Comparison of ENCODE assay signal across 7 mouse cellular contexts in genomic region chr13:92733252-92733651, GRCm38 (mm10).
A peak's percentile ranks its signal among the peaks of the same experiment; 100 is the strongest.
DNase-seq lines count a peak whose midpoint lies in the region; ATAC-seq and TF ChIP-seq lines count a peak whose summit lies in the region.

No protein-coding gene starts in this region.

- no peaks in the 10 kb centered on the region for H3K9me3 ChIP-seq in MEL (replicated peaks; ENCODE audit: insufficient read depth, low read length)

- TF ChIP-seq RAD21 in MEL (IDR thresholded peaks at IDR 0.05; ENCODE audit: low read depth, low read length) = peak; percentile 27

- 6% methylated on average over 9 of the region's 9 CpGs for WGBS in cerebellum, adult 2 months

- no peaks in the 10 kb centered on the region; a peak in 1 of 4 replicates for H3K36me3 ChIP-seq in MEL (ENCODE audit: control insufficient read depth in 1 of 2, insufficient read depth in 2 of 2, low read length in 2 of 2)

- H3K27ac ChIP-seq in MEL (ENCODE audit: control insufficient read depth, low read depth, low read length) = no peak overlapping the region
- H3K27ac ChIP-seq in cerebellum, adult 2 months (ENCODE audit: insufficient read depth, low read length) = no peak overlapping the region
- no peak overlapping the region for H3K27ac ChIP-seq in layer of hippocampus, adult 2 months

- H3K4me3 ChIP-seq in MEL (ENCODE audit: control insufficient read depth in 1 of 2, insufficient read depth in 1 of 2, low read depth in 2 of 2, low read length in 2 of 2) = peak overlapping the region; percentile 42 to 43; a peak in 3 of 4 replicates
- H3K4me3 ChIP-seq in cerebellum, adult 2 months (replicated peaks; ENCODE audit: insufficient read depth, low read depth, low read length) = peak overlapping the region; percentile 34
- H3K4me3 ChIP-seq in layer of hippocampus, adult 2 months = no peak overlapping the region; the same call in 1 of the 2 replicates

- TF ChIP-seq EP300 in MEL (IDR thresholded peaks at IDR 0.05; ENCODE audit: low read depth in 1 of 2, low read length in 2 of 2) = no peak

- no peak for TF ChIP-seq POLR2A in MEL (IDR thresholded peaks at IDR 0.05; ENCODE audit: control insufficient read depth in 1 of 2, insufficient read depth in 1 of 2, low read depth in 1 of 2, low read length in 2 of 2, poor library complexity in 1 of 2)
- TF ChIP-seq POLR2A in cerebellum, adult 2 months (IDR thresholded peaks at IDR 0.05; ENCODE audit: borderline replicate concordance, insufficient read depth, low read length) = no peak

- ATAC-seq in CD4-positive, CD25-positive, alpha-beta regulatory T cell, adult 4 months = peak; percentile 64

- peak overlapping the region; percentile 37; the same call in 1 of the 2 replicates for H3K9ac ChIP-seq in MEL (ENCODE audit: control insufficient read depth, low read depth, low read length, poor library complexity, severe bottlenecking)

- peaks cover 3 to 11% of the 10 kb centered on the region in 2 experiments for H3K4me1 ChIP-seq in MEL (ENCODE audit: control insufficient read depth in 1 of 2, insufficient read depth in 2 of 2, low read length in 2 of 2)
- peaks cover 19% of the 10 kb centered on the region for H3K4me1 ChIP-seq in cerebellum, adult 2 months (ENCODE audit: control insufficient read depth, insufficient read depth, low read length)

- H3K79me2 ChIP-seq in MEL (ENCODE audit: control insufficient read depth, insufficient read depth, low read length, poor library complexity) = no peaks in the 10 kb centered on the region

- no peaks in the 10 kb centered on the region for H3K27me3 ChIP-seq in MEL (ENCODE audit: control insufficient read depth in 1 of 2, insufficient read depth in 2 of 2, low read length in 2 of 2)
- H3K27me3 ChIP-seq in cerebellum, adult 2 months (ENCODE audit: control insufficient read depth, insufficient read depth, low read length) = no peaks in the 10 kb centered on the region

- DNase-seq in MEL (ENCODE audit: low read depth, low spot score) = peak; percentile 81
- DNase-seq in cerebellum, adult 2 months = peak; percentile 67 to 70
- DNase-seq in gastrocnemius, postnatal 10 days = peak; percentile 60
- DNase-seq in layer of hippocampus, adult 2 months (ENCODE audit: low spot score in 2 of 2) = peak in 1 of 2 experiments; percentile 56
- peak; percentile 71 for DNase-seq in lung, postnatal 36 days
- peak; percentile 69 to 88 for DNase-seq in spleen, postnatal 10 days (ENCODE audit: low spot score in 2 of 2)

- peak; percentile 79 to 89 (median 85) for TF ChIP-seq CTCF in MEL (IDR thresholded peaks at IDR 0.05 in 2 of 3, conservative IDR thresholded peaks at IDR 0.05 in 1 of 3; ENCODE audit: control insufficient read depth in 1 of 3, insufficient read depth in 1 of 3, low read depth in 2 of 3, low read length in 3 of 3, poor library complexity in 1 of 3, severe bottlenecking in 1 of 3)
- peak; percentile 52 for TF ChIP-seq CTCF in cerebellum, adult 2 months (IDR thresholded peaks at IDR 0.05; ENCODE audit: borderline replicate concordance, insufficient read depth, low read depth, low read length)
- TF ChIP-seq CTCF in layer of hippocampus, adult 2 months (conservative IDR thresholded peaks at IDR 0.05) = peak; percentile 72

TF ChIP-seq in MEL, 35 proteins besides CTCF, POLR2A, EP300 and RAD21:
- no peak for TF ChIP-seq MYB (IDR thresholded peaks at IDR 0.05; ENCODE audit: low read depth, low read length)
- TF ChIP-seq JUND (IDR thresholded peaks at IDR 0.05; ENCODE audit: low read depth, low read length) = no peak
- TF ChIP-seq RCOR1 (IDR thresholded peaks at IDR 0.05; ENCODE audit: low read depth, low read length) = peak; percentile 26; the same call in 1 of the 2 replicates
- peak; percentile 58 for TF ChIP-seq SMC3 (IDR thresholded peaks at IDR 0.05; ENCODE audit: low read depth, low read length)
- TF ChIP-seq USF2 (IDR thresholded peaks at IDR 0.05; ENCODE audit: borderline replicate concordance in 1 of 2, insufficient read depth in 1 of 2, low read depth in 1 of 2, low read length in 2 of 2) = no peak
- no peak for TF ChIP-seq SIN3A (IDR thresholded peaks at IDR 0.05; ENCODE audit: low read length)
